Mouse (Mus musculus) thymus, adult 2 months (tissue): ENCODE measurements around the gene Ppm1b. TPM values are rescaled to one million over a fixed set of nuclear protein-coding genes. Genes with fewer than 3 reads are reported as not detected.
A peak's percentile ranks its signal among the peaks of the same experiment; 100 is the strongest.

Source experiments
- DNase-seq: peaks from one replicate; pipeline ENCODE4 v3.0.0; 2021
- H3K27ac ChIP-seq: fragments of 200-500 bp; 2 replicates; pipeline ENCODE4 v1.5.1; 2012; ENCODE audit warnings: low read length, control low read depth; ENCODE audit not compliant: control insufficient read depth, insufficient read depth
- H3K27me3 ChIP-seq: fragments of 200-500 bp; 2 replicates; pipeline ENCODE4 v1.6.1; 2012; ENCODE audit warnings: mild to moderate bottlenecking, low read length, moderate library complexity, mixed read lengths; ENCODE audit not compliant: control insufficient read depth, insufficient read depth
- H3K36me3 ChIP-seq: fragments of 200-500 bp; 2 replicates; pipeline ENCODE4 v1.6.1; 2012; ENCODE audit warnings: mild to moderate bottlenecking, low read length, moderate library complexity; ENCODE audit not compliant: control insufficient read depth, insufficient read depth
- H3K4me1 ChIP-seq: fragments of 200-500 bp; replicated peaks from 2 replicates; pipeline ENCODE4 v1.6.1; 2012; ENCODE audit warnings: low read length; ENCODE audit not compliant: control insufficient read depth, insufficient read depth
- H3K4me3 ChIP-seq: fragments of 200-500 bp; 2 replicates; pipeline ENCODE4 v1.5.1; 2012; ENCODE audit warnings: mild to moderate bottlenecking, low read length, control low read depth, moderate library complexity; ENCODE audit not compliant: control insufficient read depth, insufficient read depth
- CTCF ChIP-seq: fragments of 200-500 bp; IDR thresholded peaks from 2 replicates; pipeline ENCODE4 v1.5.1; 2012; ENCODE audit warnings: mild to moderate bottlenecking, control low read depth, low read length, moderate library complexity, borderline replicate concordance; ENCODE audit not compliant: control insufficient read depth, poor library complexity, insufficient read depth; ENCODE audit errors: extremely low read depth
- POLR2A ChIP-seq: fragments of 200-500 bp; IDR thresholded peaks from 2 replicates; pipeline ENCODE4 v1.6.1; 2012; ENCODE audit warnings: mild to moderate bottlenecking, low read length, control low read depth, moderate library complexity; ENCODE audit not compliant: control insufficient read depth, poor library complexity, insufficient read depth; ENCODE audit errors: extremely low read depth
- WGBS: fragments of 180-500 bp; shearing (Covaris S2); methylation state at CpG from one replicate; pipeline ENCODE4 v1.1.7; 2018; 5-methylcytosine and 5-hydroxymethylcytosine counted together
- polyA plus RNA-seq: library from polyadenylated mRNA; depleted of rRNA; stranded (reverse); fragments of >200 nt; gene quantifications from 2 replicates; pipeline ENCODE4 v1.2.3, GENCODE M21; 2012

The Ppm1b gene
- polyA plus RNA-seq, 1 experiment, result 36.4 TPM

DNA sequence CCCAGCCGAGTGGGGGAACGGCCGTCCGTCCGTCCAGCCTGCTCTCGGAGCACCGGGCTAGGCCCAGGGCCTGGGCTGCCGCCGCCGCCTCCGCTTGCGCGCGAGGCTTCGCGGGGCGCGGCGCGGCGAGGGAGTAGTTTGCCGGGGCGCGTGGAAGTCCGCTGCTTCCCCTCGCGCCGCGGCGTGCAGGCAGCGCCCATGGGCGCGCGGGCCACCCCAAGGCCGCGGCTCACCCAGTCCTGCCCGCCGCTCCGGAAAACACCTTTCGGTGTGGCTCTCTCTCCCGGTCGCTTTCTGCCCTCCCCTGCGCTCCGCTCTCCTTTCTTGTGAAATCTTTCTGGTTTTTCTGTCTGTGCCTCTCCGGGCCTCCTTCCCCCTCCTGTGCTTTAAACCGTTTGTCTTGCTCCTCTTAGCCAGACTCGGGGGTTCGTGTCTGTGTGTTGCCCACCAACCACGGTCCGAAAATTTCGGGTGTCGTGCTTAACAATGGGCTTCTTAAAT, 1.9 kb downstream of the Ppm1b start:
- TF ChIP-seq CTCF, result no peak
- TF ChIP-seq POLR2A, result no peak
- Histone ChIP-seq H3K36me3 (no peaks in the 10 kb centered on the region), H3K27me3 (no peaks in the 10 kb centered on the region), H3K4me1 (peaks cover 11% of the 10 kb centered on the region), H3K4me3 (peak overlapping the region; percentile 78), H3K27ac (no peak overlapping the region)
- WGBS, result under 1% methylated on average over 52 of the region's 52 CpGs
- no peak for DNase-seq

DNA sequence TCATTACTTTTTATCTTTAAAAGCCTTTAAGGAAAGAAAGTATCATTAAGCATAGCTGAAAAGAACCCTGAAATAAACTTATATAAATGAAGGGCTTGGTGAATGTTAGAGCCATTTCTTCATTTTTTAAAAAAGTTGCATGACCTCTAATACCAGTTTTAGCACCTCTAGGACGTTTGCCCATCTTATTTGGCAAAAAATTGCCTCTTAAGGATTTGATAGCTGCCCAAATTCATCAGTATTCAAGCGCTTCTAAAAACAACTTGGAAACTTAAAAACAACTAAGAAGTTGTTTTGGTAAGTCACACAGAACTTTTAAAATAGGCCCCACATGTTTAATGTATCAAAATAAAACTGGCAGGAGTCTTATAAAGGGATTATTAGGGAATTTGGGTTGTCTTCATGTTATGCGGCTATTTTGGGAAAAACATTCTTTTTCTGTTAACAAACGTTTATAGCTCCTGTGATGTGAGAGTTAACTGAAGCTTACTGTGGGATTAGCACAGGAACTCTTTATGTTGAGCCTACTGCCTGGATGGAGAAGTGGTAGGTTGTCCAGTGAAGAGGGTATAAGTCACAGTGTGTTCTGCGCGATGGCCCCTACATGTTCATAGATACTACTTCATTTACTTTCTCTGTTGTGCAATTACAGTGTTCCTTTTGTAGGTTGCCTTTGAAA, 2.6 kb downstream of the Ppm1b start:
- DNase-seq, result no peak
- Histone ChIP-seq H3K27ac (no peak overlapping the region), H3K4me1 (peaks cover 11% of the 10 kb centered on the region), H3K36me3 (no peaks in the 10 kb centered on the region), H3K27me3 (no peaks in the 10 kb centered on the region), H3K4me3 (peak overlapping the region; percentile 78)
- TF ChIP-seq CTCF (no peak), POLR2A (no peak)
- 33% methylated on average over 6 of the region's 6 CpGs for WGBS

DNA sequence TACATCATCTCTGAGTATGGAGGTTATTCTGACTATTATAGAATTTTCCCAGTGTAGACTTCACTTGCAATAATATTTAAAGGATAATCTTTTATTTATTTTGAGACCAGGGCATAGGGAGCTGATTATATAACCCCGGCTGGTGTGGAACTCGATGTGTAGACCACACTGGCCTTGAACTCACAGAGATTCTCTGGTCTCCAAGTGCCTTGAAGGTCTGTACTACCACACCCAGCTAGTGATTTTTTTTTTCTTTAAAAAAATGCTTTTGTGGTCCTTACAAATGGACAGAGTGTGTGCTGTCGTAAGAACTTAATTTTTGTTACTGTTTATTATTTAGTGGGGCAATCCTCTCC, 3.1 kb downstream of the Ppm1b start:
- Histone ChIP-seq H3K27ac (no peak overlapping the region), H3K4me3 (no peak overlapping the region), H3K36me3 (no peaks in the 10 kb centered on the region), H3K4me1 (peaks cover 11% of the 10 kb centered on the region), H3K27me3 (no peaks in the 10 kb centered on the region)
- no peak for DNase-seq
- 66% methylated on average over 3 of the region's 3 CpGs for WGBS
- TF ChIP-seq CTCF, result no peak
- TF ChIP-seq POLR2A, result no peak

DNA sequence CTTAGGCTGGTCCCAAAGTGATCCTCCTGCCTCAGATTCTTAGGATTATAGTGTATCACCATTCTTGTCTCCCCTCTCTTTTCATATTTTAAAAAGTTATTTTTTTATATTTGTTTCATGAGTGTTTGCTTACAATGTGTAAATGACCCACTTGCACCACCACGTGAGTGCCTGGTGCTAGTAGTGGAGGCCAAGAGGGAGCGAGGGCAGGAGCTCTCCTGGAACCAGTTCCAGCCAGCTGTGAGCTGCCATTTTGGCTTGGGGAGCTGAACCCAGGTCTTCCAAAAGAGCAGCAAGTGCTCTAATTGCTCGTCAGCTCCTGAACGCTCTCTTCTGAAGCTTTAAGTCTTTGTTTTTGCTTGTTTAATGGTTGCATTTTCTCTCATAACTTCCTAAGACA, 3.6 kb downstream of the Ppm1b start:
- DNase-seq, result no peak
- Histone ChIP-seq H3K36me3 (peaks cover under 1% of the 10 kb centered on the region; the same call in 1 of the 2 replicates), H3K4me3 (no peak overlapping the region), H3K4me1 (peaks cover 11% of the 10 kb centered on the region), H3K27me3 (no peaks in the 10 kb centered on the region), H3K27ac (no peak overlapping the region)
- 87% methylated on average over 4 of the region's 4 CpGs for WGBS
- TF ChIP-seq CTCF (no peak), POLR2A (no peak)

DNA sequence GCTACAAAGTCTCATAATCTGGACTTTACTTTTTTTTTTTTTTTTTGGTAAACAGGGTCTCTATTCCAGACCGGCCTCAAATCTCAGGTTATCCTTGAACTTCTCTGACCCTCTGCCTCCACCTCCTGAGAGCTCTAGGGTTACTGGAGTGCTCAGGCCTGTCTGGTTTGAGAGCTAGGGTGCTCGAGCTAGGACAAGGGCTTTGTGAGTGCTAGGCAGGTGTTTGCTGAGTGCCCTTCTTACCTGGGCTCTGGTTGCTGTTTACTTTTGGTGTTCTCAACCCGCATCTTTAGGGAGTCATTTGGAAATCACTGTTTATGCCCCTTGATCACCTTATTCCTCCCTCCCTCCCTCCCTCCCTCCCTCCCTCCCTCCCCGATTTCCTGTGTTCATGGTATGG, 5.5 kb downstream of the Ppm1b start:
- Histone ChIP-seq H3K27me3 (no peaks in the 10 kb centered on the region), H3K36me3 (peaks cover 3% of the 10 kb centered on the region; the same call in 1 of the 2 replicates), H3K4me1 (peaks cover 10% of the 10 kb centered on the region), H3K4me3 (no peak overlapping the region), H3K27ac (no peak overlapping the region)
- DNase-seq, result no peak
- WGBS, result 78% methylated on average over 4 of the region's 4 CpGs
- no peak for TF ChIP-seq CTCF
- no peak for TF ChIP-seq POLR2A

DNA sequence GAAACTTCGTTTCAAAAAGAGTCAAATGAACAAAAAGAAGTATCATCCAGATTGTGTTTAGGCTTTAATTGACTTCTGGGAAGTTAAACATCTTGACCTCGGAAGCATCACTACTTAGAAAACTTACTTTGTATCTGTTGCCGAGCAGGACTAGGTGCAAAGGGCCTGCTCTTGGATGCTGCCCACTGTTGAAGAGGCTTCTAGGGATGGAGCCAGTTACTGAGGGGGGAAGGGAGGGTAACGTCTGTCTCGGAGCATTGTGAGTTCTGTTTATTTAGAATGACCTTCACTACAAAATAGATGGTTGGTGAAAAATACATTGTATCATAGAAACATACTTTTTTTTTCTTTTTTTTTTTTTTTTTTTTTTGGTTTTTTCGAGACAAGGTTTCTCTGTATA, 7.1 kb downstream of the Ppm1b start:
- H3K4me3 ChIP-seq, result no peak overlapping the region
- H3K36me3 ChIP-seq, result peaks cover 3% of the 10 kb centered on the region; the same call in 1 of the 2 replicates
- no peak for TF ChIP-seq POLR2A
- no peak for TF ChIP-seq CTCF
- H3K27me3 ChIP-seq, result no peaks in the 10 kb centered on the region
- H3K4me1 ChIP-seq, result peaks cover 8% of the 10 kb centered on the region
- DNase-seq, result no peak
- 83% methylated on average over 6 of the region's 6 CpGs for WGBS
- no peak overlapping the region for H3K27ac ChIP-seq

DNA sequence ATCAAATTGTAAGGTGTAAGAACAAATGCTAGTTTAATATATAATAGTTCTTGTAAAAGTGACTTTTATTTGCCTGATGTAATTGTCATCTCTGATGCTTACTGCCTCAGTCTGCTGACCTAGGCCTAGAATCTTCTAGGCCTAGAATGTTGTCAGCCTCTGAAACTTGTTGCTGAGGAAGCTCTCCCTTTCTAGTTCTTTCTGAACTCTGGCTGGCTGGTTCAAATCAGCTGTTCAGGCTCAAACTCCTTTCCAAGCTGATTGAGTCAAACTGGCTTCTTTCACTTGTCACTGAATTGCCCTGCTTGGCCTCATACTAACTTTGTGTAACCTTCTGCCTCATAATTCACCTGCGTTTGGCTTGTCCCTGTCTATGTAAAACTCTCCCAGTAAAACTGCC, 9.7 kb downstream of the Ppm1b start:
- Histone ChIP-seq H3K4me1 (0 out of 2 replicates have a peak, but pooled peaks cover 4% of the 10 kb centered on the region), H3K27ac (no peak overlapping the region), H3K4me3 (no peak overlapping the region), H3K27me3 (no peaks in the 10 kb centered on the region), H3K36me3 (peaks cover 3% of the 10 kb centered on the region; the same call in 1 of the 2 replicates)
- no peak for DNase-seq
- 95% methylated on average over 1 of the region's 1 CpGs for WGBS
- TF ChIP-seq POLR2A, result no peak
- no peak for TF ChIP-seq CTCF
